Mouse (Mus musculus) embryonic facial prominence, embryonic 11.5 days (tissue): ENCODE measurements around the gene 4930402H24Rik. TPM values are rescaled to one million over a fixed set of nuclear protein-coding genes. Genes with fewer than 3 reads are reported as not detected.
A peak's percentile ranks its signal among the peaks of the same experiment; 100 is the strongest.

ENCODE experiments used
- ATAC-seq: fragments of 200-750 bp; cut with Nextera tagmentation; replicated peaks from 2 replicates; pipeline ENCODE4 v1.8.0; 2017; ENCODE audit warnings: low read depth; ENCODE audit not compliant: insufficient number of reproducible peaks, low FRiP score, low TSS enrichment
- DNase-seq: peaks from one replicate; pipeline ENCODE4 v3.0.0-alpha.2; 2015; ENCODE audit warnings: low spot score
- H3K27ac ChIP-seq: fragments of 300-500 bp; sonication (generic); replicated peaks from 2 replicates; pipeline ENCODE4 v1.5.1; 2014; ENCODE audit warnings: mild to moderate bottlenecking, low read depth, low read length, control low read depth
- H3K27me3 ChIP-seq: fragments of 300-500 bp; sonication (generic); 2 replicates; pipeline ENCODE4 v1.6.1; 2014; ENCODE audit warnings: mild to moderate bottlenecking, low read length, moderate library complexity, mixed read lengths; ENCODE audit not compliant: control insufficient read depth, insufficient read depth
- H3K36me3 ChIP-seq: fragments of 300-500 bp; sonication (generic); replicated peaks from 2 replicates; pipeline ENCODE4 v1.6.1; 2014; ENCODE audit warnings: low read depth, mild to moderate bottlenecking, low read length, moderate library complexity, mixed read lengths; ENCODE audit not compliant: control insufficient read depth, insufficient read depth
- H3K4me1 ChIP-seq: fragments of 300-500 bp; sonication (generic); 2 replicates; pipeline ENCODE4 v1.6.1; 2014; ENCODE audit warnings: low read length, mixed read lengths; ENCODE audit not compliant: control insufficient read depth, insufficient read depth
- H3K4me2 ChIP-seq: fragments of 300-500 bp; sonication (generic); 2 replicates; pipeline ENCODE4 v1.6.1; 2014; ENCODE audit warnings: low read depth, mild to moderate bottlenecking, control low read depth, low read length, moderate library complexity
- H3K4me3 ChIP-seq: fragments of 300-500 bp; sonication (generic); 2 replicates; pipeline ENCODE4 v1.5.1; 2014; ENCODE audit warnings: low read depth, low read length, control low read depth
- H3K9ac ChIP-seq: fragments of 300-500 bp; sonication (generic); replicated peaks from 2 replicates; pipeline ENCODE4 v1.6.1; 2014; ENCODE audit warnings: mild to moderate bottlenecking, control low read depth, low read length
- H3K9me3 ChIP-seq: fragments of 300-500 bp; sonication (generic); replicated peaks from 2 replicates; pipeline ENCODE4 v1.6.1; 2016; ENCODE audit warnings: mild to moderate bottlenecking, low read length, inconsistent platforms, mixed read lengths; ENCODE audit not compliant: control insufficient read depth
- WGBS: fragments of 180-500 bp; shearing (Covaris S2); extraction: QIAGEN DNeasy Blood & Tissue Kit; methylation state at CpG from one replicate; pipeline ENCODE4 v1.1.7; 2014; 5-methylcytosine and 5-hydroxymethylcytosine counted together
- polyA plus RNA-seq: library from polyadenylated mRNA; unstranded; fragments of >200 nt; fragmentation: Nextera tagmentation; extraction: Ambion mirVana; gene quantifications from 2 replicates; pipeline ENCODE4 v1.2.1, GENCODE M21; 2014

Gene 4930402H24Rik
- polyA plus RNA-seq, 1 experiment from 2014 or later = 31.3 TPM

GRCm38 (mm10) chr2:130818838-130819647 is 87.2 kb downstream of the 4930402H24Rik start:
- Histone ChIP-seq H3K4me3 (no peak overlapping the region), H3K4me2 (no peak overlapping the region), H3K9ac (no peak overlapping the region), H3K36me3 (no peaks in the 10 kb centered on the region; the same call in 1 of the 2 replicates), H3K27me3 (no peaks in the 10 kb centered on the region), H3K9me3 (no peaks in the 10 kb centered on the region), H3K27ac (no peak overlapping the region), H3K4me1 (no peaks in the 10 kb centered on the region)
- 35% methylated on average over 11 of the region's 11 CpGs for WGBS
- ATAC-seq (no peak), DNase-seq (no peak)

- Histone ChIP-seq H3K4me3 (no peak overlapping the region), H3K4me2 (no peak overlapping the region), H3K27ac (no peak overlapping the region), H3K36me3 (no peaks in the 10 kb centered on the region; the same call in 1 of the 2 replicates), H3K27me3 (no peaks in the 10 kb centered on the region), H3K9ac (no peak overlapping the region), H3K9me3 (no peaks in the 10 kb centered on the region), H3K4me1 (no peaks in the 10 kb centered on the region)
- 85% methylated on average over 1 of the region's 1 CpGs for WGBS
- DNase-seq (no peak), ATAC-seq (no peak)
These were observed 88.3 kb downstream of the 4930402H24Rik start for GRCm38 (mm10) chr2:130817865-130818264.

- no peak overlapping the region for H3K27ac ChIP-seq
These were observed 90.0 kb downstream of the 4930402H24Rik start for GRCm38 (mm10) chr2:130816205-130816604.

GRCm38 (mm10) chr2:130814492-130814891 is 91.7 kb downstream of the 4930402H24Rik start:
- no peaks in the 10 kb centered on the region for H3K4me1 ChIP-seq
- no peak for ATAC-seq
- H3K9ac ChIP-seq = no peak overlapping the region
- H3K27ac ChIP-seq = no peak overlapping the region
- no peaks in the 10 kb centered on the region for H3K9me3 ChIP-seq
- no peak for DNase-seq
- no peak overlapping the region for H3K4me2 ChIP-seq
- no peak overlapping the region for H3K4me3 ChIP-seq
- 96% methylated on average over 1 of the region's 1 CpGs for WGBS
- no peaks in the 10 kb centered on the region for H3K36me3 ChIP-seq
- H3K27me3 ChIP-seq = no peaks in the 10 kb centered on the region

More at GRCm38 (mm10) chr2:130816205-130816604, 90.0 kb downstream of the 4930402H24Rik start:
- Histone ChIP-seq H3K9me3 (no peaks in the 10 kb centered on the region), H3K27me3 (no peaks in the 10 kb centered on the region), H3K4me1 (no peaks in the 10 kb centered on the region), H3K4me3 (no peak overlapping the region), H3K9ac (no peak overlapping the region), H3K4me2 (no peak overlapping the region), H3K36me3 (no peaks in the 10 kb centered on the region)
- WGBS = 84% methylated on average over 5 of the region's 5 CpGs
- DNase-seq (no peak), ATAC-seq (no peak)

- no peaks in the 10 kb centered on the region for H3K36me3 ChIP-seq
- no peaks in the 10 kb centered on the region for H3K9me3 ChIP-seq
- DNase-seq = no peak
- no peaks in the 10 kb centered on the region for H3K4me1 ChIP-seq
- ATAC-seq = no peak
- H3K27me3 ChIP-seq = no peaks in the 10 kb centered on the region
- H3K4me3 ChIP-seq = no peak overlapping the region
- WGBS = 72% methylated on average over 6 of the region's 6 CpGs
- no peak overlapping the region for H3K4me2 ChIP-seq
- H3K27ac ChIP-seq = no peak overlapping the region
- H3K9ac ChIP-seq = no peak overlapping the region
These were observed 92.5 kb downstream of the 4930402H24Rik start for GRCm38 (mm10) chr2:130813729-130814128.

GRCm38 (mm10) chr2:130812487-130812886 is 93.7 kb downstream of the 4930402H24Rik start:
- WGBS = 95% methylated on average over 1 of the region's 1 CpGs
- Histone ChIP-seq H3K4me2 (no peak overlapping the region), H3K27me3 (no peaks in the 10 kb centered on the region), H3K27ac (no peak overlapping the region), H3K9me3 (no peaks in the 10 kb centered on the region), H3K4me1 (no peaks in the 10 kb centered on the region), H3K9ac (no peak overlapping the region), H3K4me3 (no peak overlapping the region), H3K36me3 (no peaks in the 10 kb centered on the region)
- ATAC-seq (no peak), DNase-seq (peak; percentile 30)

GRCm38 (mm10) chr2:130805146-130805545 is 101.1 kb downstream of the 4930402H24Rik start:
- no peaks in the 10 kb centered on the region for H3K36me3 ChIP-seq
- H3K4me2 ChIP-seq = no peak overlapping the region
- DNase-seq = no peak
- 95% methylated on average over 3 of the region's 3 CpGs for WGBS
- ATAC-seq = no peak
- H3K9ac ChIP-seq = no peak overlapping the region
- H3K4me3 ChIP-seq = no peak overlapping the region
- no peaks in the 10 kb centered on the region for H3K9me3 ChIP-seq
- H3K4me1 ChIP-seq = no peaks in the 10 kb centered on the region
- no peaks in the 10 kb centered on the region for H3K27me3 ChIP-seq
- no peak overlapping the region for H3K27ac ChIP-seq

- H3K4me2 ChIP-seq = no peak overlapping the region
- no peak overlapping the region for H3K27ac ChIP-seq
- no peak overlapping the region for H3K4me3 ChIP-seq
- H3K4me1 ChIP-seq = no peaks in the 10 kb centered on the region
- H3K36me3 ChIP-seq = no peaks in the 10 kb centered on the region
- WGBS = 68% methylated on average over 25 of the region's 25 CpGs
- no peak overlapping the region for H3K9ac ChIP-seq
- no peak for DNase-seq
- H3K9me3 ChIP-seq = no peaks in the 10 kb centered on the region
- H3K27me3 ChIP-seq = no peaks in the 10 kb centered on the region
- ATAC-seq = no peak
These were observed 102.5 kb downstream of the 4930402H24Rik start for GRCm38 (mm10) chr2:130803706-130804105.
